Mouse (Mus musculus) central nervous system, embryonic 14 days (tissue): ENCODE results near the gene Olfr294. TPM values are rescaled to one million over a fixed set of nuclear protein-coding genes. Genes with fewer than 3 reads are reported as not detected.

Experiments
- polyA plus RNA-seq: library from polyadenylated mRNA; depleted of rRNA; stranded (reverse); fragments of >200 nt; gene quantifications from 2 replicates; pipeline ENCODE4 v1.2.3, GENCODE M21; 2012; rRNA removed

The Olfr294 gene
- not detected in 2 replicates for polyA plus RNA-seq

DNA sequence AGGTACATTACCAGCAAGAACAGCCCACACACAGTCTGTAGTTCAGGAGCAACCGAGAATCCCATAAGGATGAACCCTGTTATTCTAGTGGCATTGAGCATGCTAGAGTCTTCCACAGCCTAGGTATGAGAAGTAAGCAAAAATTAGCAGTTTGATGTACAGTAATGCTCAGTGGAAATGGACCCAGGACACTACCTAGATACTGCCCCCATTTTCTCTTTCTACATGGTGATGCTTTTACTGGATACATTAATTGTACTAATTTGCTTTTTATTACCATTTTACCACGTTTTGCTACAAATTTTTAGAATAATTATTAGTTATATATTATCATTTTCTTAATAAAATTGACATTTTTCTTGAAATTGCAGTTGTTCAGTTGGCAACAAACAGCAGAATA, at the start of gene Olfr294:
TSS of gene Olfr294 (minus strand) at position 101 of the 400 bp plus-strand sequence.

DNA sequence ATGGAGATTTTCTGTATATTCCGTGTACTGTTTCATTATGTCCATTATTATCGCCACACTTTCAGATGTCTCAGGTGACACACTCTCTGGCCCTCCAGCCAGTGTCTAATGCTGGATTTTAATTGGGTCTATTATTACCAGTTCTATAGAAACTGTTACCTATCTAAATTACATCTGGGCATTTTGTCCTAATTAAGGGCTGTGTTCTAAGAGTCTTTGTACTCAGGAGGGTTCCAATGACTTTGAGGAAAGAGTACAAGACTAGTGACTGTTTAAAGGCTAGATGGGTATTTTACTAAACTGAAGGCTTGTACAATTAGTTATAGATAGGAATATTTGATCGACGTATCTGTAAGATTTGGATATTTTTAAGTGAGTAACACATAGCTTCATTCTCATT, 32.3 kb upstream of the Olfr294 start, which contains the start of gene Olfr293:
TSS of gene Olfr293 (plus strand) at position 301 of the 400 bp plus-strand sequence.

DNA sequence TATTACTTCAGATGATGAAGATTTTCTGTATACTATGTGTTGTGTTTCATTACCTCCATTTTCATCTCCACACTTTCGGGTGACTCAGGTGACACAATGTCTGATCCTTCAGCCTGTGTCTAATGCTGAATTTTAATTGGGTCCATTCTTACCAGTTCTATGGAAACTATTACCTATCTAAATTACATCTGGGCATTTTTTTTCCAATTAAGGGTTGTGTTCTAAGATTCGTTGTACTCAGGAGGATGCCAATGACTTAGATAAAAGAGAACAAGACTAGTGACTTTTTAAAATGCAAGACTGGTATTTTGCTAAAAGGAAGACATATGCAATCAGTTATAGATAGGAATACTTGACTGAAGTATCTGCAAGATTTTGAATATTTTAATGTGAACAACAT, 32.9 kb downstream of the Olfr294 start, which contains the start of gene Olfr295:
TSS of gene Olfr295 (plus strand) at position 301 of the 400 bp plus-strand sequence.

Other genes starting within 250 kb of the Olfr294 start
- gene Olfr305, start 249.7 kb downstream of the Olfr294 start, polyA plus RNA-seq: not detected in 2 replicates
- gene Olfr304, start 230.0 kb downstream of the Olfr294 start, polyA plus RNA-seq: not detected in 2 replicates
- not detected in 2 replicates for gene Olfr303, start 218.9 kb downstream of the Olfr294 start, polyA plus RNA-seq
- gene Olfr301, start 212.8 kb downstream of the Olfr294 start, polyA plus RNA-seq: not detected in 2 replicates
- not detected in 2 replicates for gene Olfr299, start 156.7 kb downstream of the Olfr294 start, polyA plus RNA-seq
- gene Olfr298, start 124.2 kb downstream of the Olfr294 start, polyA plus RNA-seq: not detected in 2 replicates
- gene Olfr297, start 96.7 kb downstream of the Olfr294 start, polyA plus RNA-seq: not detected in 2 replicates
- not detected in 2 replicates for gene Olfr295, start 32.8 kb downstream of the Olfr294 start, polyA plus RNA-seq
- not detected in 2 replicates for gene Olfr293, start 32.4 kb upstream of the Olfr294 start, polyA plus RNA-seq
- gene Olfr292, start 71.7 kb upstream of the Olfr294 start, polyA plus RNA-seq: not detected in 2 replicates
- 0.18 and 0.21 TPM in 2 replicates for gene Folh1, start 159.3 kb upstream of the Olfr294 start, polyA plus RNA-seq
- gene Vmn2r77, start 178.4 kb upstream of the Olfr294 start, polyA plus RNA-seq: not detected in 2 replicates